Mouse (Mus musculus) CH12.LX (cell line): ENCODE results near the gene Pde9a. TPM values are rescaled to one million over a fixed set of nuclear protein-coding genes. Genes with fewer than 3 reads are reported as not detected.

Experiments
- DNase-seq: peaks from one replicate; pipeline ENCODE4 v3.0.0-alpha.2; 2013; ENCODE audit errors: extremely low read depth
- H3K27ac ChIP-seq: 2 replicates; pipeline ENCODE4 v1.5.1; 2012; ENCODE audit warnings: low read depth, mild to moderate bottlenecking, control low read depth, moderate library complexity; ENCODE audit not compliant: insufficient read depth
- H3K27me3 ChIP-seq: replicated peaks from 2 replicates; pipeline ENCODE3; 2012; ENCODE audit warnings: inconsistent platforms
- H3K36me3 ChIP-seq, 2 experiments: replicated peaks in 1 of 2; 2 replicates each; pipeline versions ENCODE3 to v1.6.1; 2012; ENCODE audit warnings: inconsistent platforms in 1 of 2, low read length in 1 of 2, mild to moderate bottlenecking in 1 of 2, mixed read lengths in 1 of 2, moderate library complexity in 1 of 2; ENCODE audit not compliant: control insufficient read depth in 1 of 2, insufficient read depth in 1 of 2
- H3K4me1 ChIP-seq, 2 experiments: 2 replicates each; pipeline ENCODE4 v1.6.1; 2012; ENCODE audit warnings: inconsistent platforms in 1 of 2, moderate library complexity in 1 of 2; ENCODE audit not compliant: insufficient read depth in 2 of 2, control insufficient read depth in 1 of 2
- H3K4me2 ChIP-seq: 2 replicates; pipeline ENCODE4 v1.6.1; 2012; ENCODE audit warnings: low read depth, mild to moderate bottlenecking, control low read depth; ENCODE audit not compliant: poor library complexity, insufficient read depth, severe bottlenecking
- H3K4me3 ChIP-seq, 3 experiments: fragments of 150-350 bp in 1 of 3; sonication (generic) in 1 of 3; replicated peaks in 1 of 3; 2 replicates each; pipeline versions ENCODE3 to v1.5.1; 2011 to 2012; ENCODE audit warnings: low read depth in 2 of 3, low read length in 2 of 3, mild to moderate bottlenecking in 2 of 3, moderate library complexity in 2 of 3, control low read depth in 1 of 3, improper control_type of control experiment in 1 of 3, inconsistent platforms in 1 of 3, mixed read lengths in 1 of 3; ENCODE audit not compliant: poor library complexity in 1 of 3
- H3K79me2 ChIP-seq: replicated peaks from 2 replicates; pipeline ENCODE4 v1.6.1; 2012; ENCODE audit warnings: mild to moderate bottlenecking, moderate library complexity; ENCODE audit not compliant: control insufficient read depth, poor library complexity, insufficient read depth, severe bottlenecking; ENCODE audit errors: extremely low read depth
- H3K9ac ChIP-seq: 2 replicates; pipeline ENCODE4 v1.6.1; 2012; ENCODE audit warnings: low read depth, mild to moderate bottlenecking, control low read depth, moderate library complexity; ENCODE audit not compliant: insufficient read depth
- H3K9me3 ChIP-seq: replicated peaks from 2 replicates; pipeline ENCODE3; 2012; ENCODE audit warnings: low read length, inconsistent platforms, mixed read lengths
- BHLHE40 ChIP-seq: IDR thresholded peaks from 2 replicates; pipeline ENCODE4 v1.6.1; 2011; ENCODE audit warnings: mild to moderate bottlenecking, low read depth, low read length, improper control_type of control experiment
- CHD1 ChIP-seq: IDR thresholded peaks from 2 replicates; pipeline ENCODE4 v1.6.1; 2012; ENCODE audit warnings: low read depth, low read length, improper control_type of control experiment, inconsistent platforms
- ELF1 ChIP-seq: IDR thresholded peaks from 2 replicates; pipeline ENCODE4 v1.6.1; 2014; ENCODE audit warnings: low read depth, mild to moderate bottlenecking, inconsistent platforms, low read length, improper control_type of control experiment
- ETS1 ChIP-seq: conservative IDR thresholded peaks from 2 replicates; pipeline ENCODE4 v1.6.1; 2012; ENCODE audit warnings: low read depth, mild to moderate bottlenecking, inconsistent platforms, low read length, improper control_type of control experiment, moderate library complexity
- HCFC1 ChIP-seq: IDR thresholded peaks from 2 replicates; pipeline ENCODE4 v1.6.1; 2012; ENCODE audit warnings: low read depth, mild to moderate bottlenecking, inconsistent platforms, low read length, improper control_type of control experiment
- JUND ChIP-seq: conservative IDR thresholded peaks from 2 replicates; pipeline ENCODE4 v1.6.1; 2011; ENCODE audit warnings: low read depth, low read length, improper control_type of control experiment
- MAX ChIP-seq: IDR thresholded peaks from 2 replicates; pipeline ENCODE4 v1.6.1; 2011; ENCODE audit warnings: low read length, improper control_type of control experiment
- MAZ ChIP-seq: IDR thresholded peaks from 2 replicates; pipeline ENCODE4 v1.6.1; 2012; ENCODE audit warnings: low read depth, mild to moderate bottlenecking, inconsistent platforms, low read length, improper control_type of control experiment, moderate library complexity
- MEF2A ChIP-seq: IDR thresholded peaks from 2 replicates; pipeline ENCODE4 v1.6.1; 2014; ENCODE audit warnings: low read depth, mild to moderate bottlenecking, inconsistent platforms, low read length, improper control_type of control experiment, borderline replicate concordance
- MYC ChIP-seq: IDR thresholded peaks from 2 replicates; pipeline ENCODE4 v1.6.1; 2011; ENCODE audit warnings: low read depth, mild to moderate bottlenecking, improper control_type of control experiment, low read length
- NELFE ChIP-seq: IDR thresholded peaks from 2 replicates; pipeline ENCODE4 v1.6.1; 2011; ENCODE audit warnings: low read depth, low read length, improper control_type of control experiment
- NRF1 ChIP-seq: IDR thresholded peaks from 2 replicates; pipeline ENCODE4 v1.6.1; 2014; ENCODE audit warnings: low read depth, mild to moderate bottlenecking, inconsistent platforms, low read length, improper control_type of control experiment, moderate library complexity
- POLR2A ChIP-seq: IDR thresholded peaks from 2 replicates; pipeline ENCODE4 v1.6.1; 2011; ENCODE audit warnings: low read depth, mild to moderate bottlenecking, improper control_type of control experiment, low read length
- POLR2AphosphoS2 ChIP-seq: IDR thresholded peaks from 2 replicates; pipeline ENCODE4 v1.6.1; 2011; ENCODE audit warnings: low read depth, low read length, improper control_type of control experiment
- SIN3A ChIP-seq: IDR thresholded peaks from 2 replicates; pipeline ENCODE4 v1.6.1; 2012; ENCODE audit warnings: low read length, improper control_type of control experiment, inconsistent platforms
- SMC3 ChIP-seq: IDR thresholded peaks from 2 replicates; pipeline ENCODE4 v1.6.1; 2011; ENCODE audit warnings: low read depth, low read length, improper control_type of control experiment
- TBP ChIP-seq: conservative IDR thresholded peaks from 2 replicates; pipeline ENCODE4 v1.6.1; 2011; ENCODE audit warnings: low read depth, low read length, improper control_type of control experiment
- TCF12 ChIP-seq: IDR thresholded peaks from 2 replicates; pipeline ENCODE4 v1.6.1; 2014; ENCODE audit warnings: low read depth, mild to moderate bottlenecking, inconsistent platforms, low read length, improper control_type of control experiment
- UBTF ChIP-seq: IDR thresholded peaks from 2 replicates; pipeline ENCODE4 v1.6.1; 2012; ENCODE audit warnings: low read depth, mild to moderate bottlenecking, inconsistent platforms, low read length, improper control_type of control experiment, moderate library complexity
- USF1 ChIP-seq: IDR thresholded peaks from 2 replicates; pipeline ENCODE4 v1.6.1; 2014; ENCODE audit warnings: low read depth, mild to moderate bottlenecking, inconsistent platforms, low read length, improper control_type of control experiment
- USF2 ChIP-seq: conservative IDR thresholded peaks from 2 replicates; pipeline ENCODE4 v1.6.1; 2011; ENCODE audit warnings: low read depth, low read length, improper control_type of control experiment
- ZMIZ1 ChIP-seq: IDR thresholded peaks from 2 replicates; pipeline ENCODE4 v1.6.1; 2012; ENCODE audit warnings: low read depth, mild to moderate bottlenecking, inconsistent platforms, low read length, improper control_type of control experiment
- dilution Hi-C: fragments of 300-500 bp; cut with MboI; formaldehyde crosslinking; loops from 2 replicates; pipeline ENCODE4 v1.14.3; 2020; ENCODE audit warnings: low sequenced_read_pairs; ENCODE audit not compliant: extremely low pct_unique_long_range_greater_than_20kb, extremely low pct_ligation_motif_present
- in situ Hi-C: fragments of 300-500 bp; cut with MboI; formaldehyde crosslinking; loops from 3 replicates; pipeline ENCODE4 v1.14.3; 2019; ENCODE audit warnings: low sequenced_read_pairs, low pct_ligation_motif_present, low pct_unique_long_range_greater_than_20kb, mixed read lengths
- polyA plus RNA-seq: library from polyadenylated mRNA; unstranded; fragments of >175 nt; gene quantifications from 2 replicates; pipeline ENCODE4 v1.2.1, GENCODE M21; 2012; ENCODE audit warnings: low read depth; ENCODE audit not compliant: insufficient read length
- total RNA-seq, 2 experiments: library from RNA; depleted of rRNA; stranded (reverse); fragments of 300-350 nt in 1 of 2; fragments of >200 nt in 1 of 2; gene quantifications; 2 replicates each; pipeline ENCODE4 v1.2.3; 2012 to 2014

Gene Pde9a
- total and polyA plus RNA-seq, 3 experiments, result not detected

DNA sequence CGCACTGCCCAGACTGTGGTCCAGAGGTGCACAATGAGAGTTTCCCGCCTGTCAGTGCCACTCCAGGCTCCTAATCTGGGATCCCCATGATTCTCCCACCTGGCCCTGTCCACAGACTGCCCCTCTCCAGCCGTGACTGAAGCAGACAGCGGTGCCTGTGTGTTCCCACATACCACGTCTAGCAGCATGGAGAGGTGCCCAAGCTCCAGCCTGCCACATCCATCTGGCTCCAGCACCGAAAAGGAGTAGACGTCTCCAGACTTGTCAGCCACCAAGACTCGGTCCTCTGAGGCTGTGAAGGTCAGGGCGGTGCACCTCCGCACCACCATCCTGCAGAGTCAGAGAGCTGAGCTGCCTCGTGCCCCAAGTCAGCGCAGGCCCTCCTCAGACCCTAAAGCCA is 117.3 kb downstream of the Pde9a start (continued):
- TF ChIP-seq MYC (no peak), SIN3A (no peak), MAX (no peak)

DNA sequence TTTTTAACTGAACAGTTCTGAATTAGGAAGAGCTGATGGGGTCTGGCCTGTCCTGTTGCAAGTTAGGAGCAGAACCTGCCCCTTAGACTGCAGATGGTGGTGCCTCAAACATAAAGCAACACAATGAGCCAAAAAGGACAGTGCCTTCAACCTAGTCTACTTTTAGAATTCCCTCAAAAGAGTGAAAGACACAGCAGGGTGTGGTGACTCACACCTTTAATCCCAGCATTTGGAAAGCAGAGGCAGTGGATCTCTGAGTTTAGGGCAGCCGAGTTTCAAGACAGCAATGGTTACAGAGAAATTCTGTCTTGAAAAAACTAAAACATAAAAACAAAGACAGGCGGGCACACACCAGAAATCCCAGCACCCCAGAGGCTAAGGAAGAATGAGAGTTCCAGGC is 117.9 kb downstream of the Pde9a start:
- H3K27ac ChIP-seq, result no peak overlapping the region
- H3K9me3 ChIP-seq, result no peaks in the 10 kb centered on the region
- H3K4me3 ChIP-seq, result no peak overlapping the region
- TF ChIP-seq BHLHE40 (no peak), USF1 (no peak), SMC3 (no peak), TCF12 (no peak), POLR2A (no peak), MYC (no peak), USF2 (no peak), ETS1 (no peak), NRF1 (no peak), NELFE (no peak), UBTF (no peak), MAZ (no peak), CHD1 (no peak), MEF2A (no peak), JUND (no peak), TBP (no peak), ELF1 (no peak), POLR2AphosphoS2 (no peak), ZMIZ1 (no peak), HCFC1 (no peak)
- TF ChIP-seq, all 38 proteins: peak for 0
- in situ Hi-C loops, result no loop called here
- H3K79me2 ChIP-seq, result peaks cover 7% of the 10 kb centered on the region
- H3K9ac ChIP-seq, result no peak overlapping the region
- DNase-seq, result no peak
- H3K36me3 ChIP-seq, result peaks cover 90 to 99% of the 10 kb centered on the region in 2 experiments
- peaks cover 0 to 7% of the 10 kb centered on the region in 2 experiments; a peak in 2 of 4 replicates for H3K4me1 ChIP-seq
- no peaks in the 10 kb centered on the region for H3K27me3 ChIP-seq
- H3K4me2 ChIP-seq, result no peak overlapping the region
- dilution Hi-C loops, result no loop called here
